Mouse (Mus musculus): ENCODE data around the gene Abcb1a. TPM values are rescaled to one million over a fixed set of nuclear protein-coding genes. Genes with fewer than 3 reads are reported as not detected.
A peak's percentile ranks its signal among the peaks of the same experiment; 100 is the strongest.

Abcb1a gene
- total RNA-seq (2012; rRNA removed) (0.42 and 0.93 TPM in 2 replicates), total RNA-seq (2014; rRNA removed) (0.82 and 1.2 TPM in 2 replicates), polyA plus RNA-seq (2012; ENCODE audit: insufficient read length, low read depth) (1.4 and 1.5 TPM in 2 replicates)

- in situ Hi-C loops (cut with MboI; ENCODE audit: low pct_ligation_motif_present, low pct_unique_long_range_greater_than_20kb, low sequenced_read_pairs) = no loop called here
Measured at GRCm38 (mm10) chr5:8659911-8660737, at the start of gene Abcb1a. TSS of gene Abcb1a (plus strand) at chr5:8660077.

GRCm38 (mm10) chr5:8622071-8622595 is 37.7 kb upstream of the Abcb1a start:
- Histone ChIP-seq H3K27ac (ENCODE audit: insufficient read depth, low read depth) (no peak overlapping the region), H3K9ac (ENCODE audit: insufficient read depth, low read depth) (no peak overlapping the region; the same call in 1 of the 2 replicates), H3K27me3 (replicated peaks) (no peaks in the 10 kb centered on the region), H3K79me2 (replicated peaks; ENCODE audit: control insufficient read depth, extremely low read depth, insufficient read depth, poor library complexity, severe bottlenecking) (no peaks in the 10 kb centered on the region), H3K4me1 (ENCODE audit: control insufficient read depth in 1 of 2, insufficient read depth in 2 of 2) (no peaks in the 10 kb centered on the region), H3K36me3 (replicated peaks in 1 of 2; ENCODE audit: control insufficient read depth in 1 of 2, insufficient read depth in 1 of 2, low read length in 1 of 2) (no peaks in the 10 kb centered on the region), H3K4me2 (ENCODE audit: insufficient read depth, low read depth, poor library complexity, severe bottlenecking) (peak overlapping the region; percentile 58), H3K9me3 (replicated peaks; ENCODE audit: low read length) (peaks cover 7% of the 10 kb centered on the region), H3K4me3 (replicated peaks in 1 of 3; ENCODE audit: low read depth in 2 of 3, low read length in 2 of 3, poor library complexity in 1 of 3) (peak overlapping the region in 1 of 3 experiments; percentile 72)
- TF ChIP-seq TCF12 (IDR thresholded peaks at IDR 0.05; ENCODE audit: low read depth, low read length) (no peak), UBTF (IDR thresholded peaks at IDR 0.05; ENCODE audit: low read depth, low read length) (0 out of 2 replicates have a peak, but pooled peaks have one; percentile 40)
- DNase-seq (ENCODE audit: extremely low read depth) = no peak
- dilution Hi-C loops (cut with MboI; ENCODE audit: extremely low pct_ligation_motif_present, extremely low pct_unique_long_range_greater_than_20kb, low sequenced_read_pairs) = no loop called here
- in situ Hi-C loops (cut with MboI; ENCODE audit: low pct_ligation_motif_present, low pct_unique_long_range_greater_than_20kb, low sequenced_read_pairs) = no loop called here

More at GRCm38 (mm10) chr5:8659911-8660737, at the start of gene Abcb1a:
- TF ChIP-seq ZC3H11A (IDR thresholded peaks at IDR 0.05; ENCODE audit: low read depth, low read length) (no peak), IRF4 (IDR thresholded peaks at IDR 0.05; ENCODE audit: low read depth, low read length) (peak; percentile 29; the same call in 1 of the 2 replicates), MAX (IDR thresholded peaks at IDR 0.05; ENCODE audit: low read length) (no peak), CHD2 (IDR thresholded peaks at IDR 0.05; ENCODE audit: low read length) (no peak), USF2 (conservative IDR thresholded peaks at IDR 0.05; ENCODE audit: low read depth, low read length) (no peak), SMC3 (IDR thresholded peaks at IDR 0.05; ENCODE audit: low read depth, low read length) (no peak), POLR2A (IDR thresholded peaks at IDR 0.05; ENCODE audit: low read depth, low read length) (no peak), MXI1 (IDR thresholded peaks at IDR 0.05; ENCODE audit: low read depth, low read length) (peak; percentile 43; the same call in 1 of the 2 replicates), TCF12 (IDR thresholded peaks at IDR 0.05; ENCODE audit: low read depth, low read length) (0 out of 2 replicates have a peak, but pooled peaks have one; percentile 15), MEF2A (IDR thresholded peaks at IDR 0.05; ENCODE audit: borderline replicate concordance, low read depth, low read length) (peak; percentile 13; the same call in 1 of the 2 replicates), BHLHE40 (IDR thresholded peaks at IDR 0.05; ENCODE audit: low read depth, low read length) (peak; percentile 57), TBP (conservative IDR thresholded peaks at IDR 0.05; ENCODE audit: low read depth, low read length) (0 out of 2 replicates have a peak, but pooled peaks have one; percentile 24), MAZ (IDR thresholded peaks at IDR 0.05; ENCODE audit: low read depth, low read length) (peak; percentile 62; the same call in 1 of the 2 replicates), SIN3A (IDR thresholded peaks at IDR 0.05; ENCODE audit: low read length) (no peak), JUND (conservative IDR thresholded peaks at IDR 0.05; ENCODE audit: low read depth, low read length) (no peak), ETS1 (conservative IDR thresholded peaks at IDR 0.05; ENCODE audit: low read depth, low read length) (peak; percentile 47; the same call in 1 of the 2 replicates), CHD1 (IDR thresholded peaks at IDR 0.05; ENCODE audit: low read depth, low read length) (no peak), MYC (IDR thresholded peaks at IDR 0.05; ENCODE audit: low read depth, low read length) (no peak)
- peak within 1 kb of the TSS; percentile 36; the same call in 1 of the 2 replicates for H3K9ac ChIP-seq (ENCODE audit: insufficient read depth, low read depth)
- DNase-seq (ENCODE audit: extremely low read depth) = peak; percentile 74
- peak within 1 kb of the TSS; percentile 41 to 55 (median 47) for H3K4me3 ChIP-seq (replicated peaks in 1 of 3; ENCODE audit: low read depth in 2 of 3, low read length in 2 of 3, poor library complexity in 1 of 3)
- H3K36me3 ChIP-seq (replicated peaks in 1 of 2; ENCODE audit: control insufficient read depth in 1 of 2, insufficient read depth in 1 of 2, low read length in 1 of 2) = no peaks in the 10 kb centered on the region
- no peaks in the 10 kb centered on the region for H3K79me2 ChIP-seq (replicated peaks; ENCODE audit: control insufficient read depth, extremely low read depth, insufficient read depth, poor library complexity, severe bottlenecking)
- no peaks in the 10 kb centered on the region for H3K9me3 ChIP-seq (replicated peaks; ENCODE audit: low read length)
- H3K4me1 ChIP-seq (ENCODE audit: control insufficient read depth in 1 of 2, insufficient read depth in 2 of 2) = peaks cover 0 to 25% of the 10 kb centered on the region in 2 experiments; a peak in 3 of 4 replicates
- H3K27me3 ChIP-seq (replicated peaks) = no peaks in the 10 kb centered on the region
- dilution Hi-C loops (cut with MboI; ENCODE audit: extremely low pct_ligation_motif_present, extremely low pct_unique_long_range_greater_than_20kb, low sequenced_read_pairs) = no loop called here
- no peak within 1 kb of the TSS for H3K27ac ChIP-seq (ENCODE audit: insufficient read depth, low read depth)
- H3K4me2 ChIP-seq (ENCODE audit: insufficient read depth, low read depth, poor library complexity, severe bottlenecking) = peak within 1 kb of the TSS; percentile 39
